Mouse (Mus musculus) kidney, adult 2 months (tissue): ENCODE results near the gene Mapk9. TPM values are rescaled to one million over a fixed set of nuclear protein-coding genes. Genes with fewer than 3 reads are reported as not detected.

Experiments
- DNase-seq: peaks from one replicate; pipeline ENCODE4 v3.0.0; 2021
- H3K27ac ChIP-seq: fragments of 200-500 bp; 2 replicates; pipeline ENCODE4 v1.5.1; 2012; ENCODE audit warnings: low read depth, low read length, control low read depth, inconsistent platforms; ENCODE audit not compliant: insufficient read depth
- H3K27me3 ChIP-seq: fragments of 200-500 bp; replicated peaks from 2 replicates; pipeline ENCODE4 v1.6.1; 2012; ENCODE audit warnings: mild to moderate bottlenecking, moderate library complexity, low read length, inconsistent platforms; ENCODE audit not compliant: control insufficient read depth, insufficient read depth
- H3K36me3 ChIP-seq: fragments of 200-500 bp; 2 replicates; pipeline ENCODE4 v1.6.1; 2012; ENCODE audit warnings: mild to moderate bottlenecking, moderate library complexity, low read length, inconsistent platforms; ENCODE audit not compliant: control insufficient read depth, insufficient read depth
- H3K4me1 ChIP-seq: fragments of 200-500 bp; 2 replicates; pipeline ENCODE4 v1.6.1; 2011; ENCODE audit warnings: low read length; ENCODE audit not compliant: control insufficient read depth, insufficient read depth
- H3K4me3 ChIP-seq: fragments of 200-500 bp; 2 replicates; pipeline ENCODE4 v1.5.1; 2011; ENCODE audit warnings: mild to moderate bottlenecking, low read depth, low read length, control low read depth; ENCODE audit not compliant: insufficient read depth
- CTCF ChIP-seq: fragments of 200-500 bp; conservative IDR thresholded peaks from 2 replicates; pipeline ENCODE4 v1.5.1; 2011; ENCODE audit warnings: low read depth, mild to moderate bottlenecking, control low read depth, low read length, moderate library complexity, mixed read lengths; ENCODE audit not compliant: insufficient read depth, insufficient read length
- POLR2A ChIP-seq: fragments of 200-500 bp; IDR thresholded peaks from one replicate; pipeline ENCODE4 v1.6.1; 2011; ENCODE audit warnings: low read depth, low read length, control low read depth
- WGBS: fragments of 180-500 bp; shearing (Covaris S2); methylation state at CpG from one replicate; pipeline ENCODE4 v1.1.7; 2018; 5-methylcytosine and 5-hydroxymethylcytosine counted together
- polyA plus RNA-seq: library from polyadenylated mRNA; depleted of rRNA; stranded (reverse); fragments of >200 nt; gene quantifications from 2 replicates; pipeline ENCODE4 v1.2.3, GENCODE M21; 2012

Mapk9 gene
- polyA plus RNA-seq, 1 experiment, result 23.0 TPM

- TF ChIP-seq POLR2A (no peak), CTCF (no peak)
- WGBS, result 20% methylated on average over 1 of the region's 1 CpGs
- Histone ChIP-seq H3K4me1 (no peaks in the 10 kb centered on the region; the same call in 1 of the 2 replicates), H3K27ac (no peak overlapping the region; the same call in 1 of the 2 replicates), H3K4me3 (no peak overlapping the region), H3K27me3 (no peaks in the 10 kb centered on the region), H3K36me3 (no peaks in the 10 kb centered on the region)
- DNase-seq, result peak; percentile 66
Measured at GRCm38 (mm10) chr11:49840666-49841065, 5.9 kb upstream of the Mapk9 start.

GRCm38 (mm10) chr11:49841886-49842285 is 4.7 kb upstream of the Mapk9 start:
- 69% methylated on average over 1 of the region's 1 CpGs for WGBS
- Histone ChIP-seq H3K27me3 (no peaks in the 10 kb centered on the region), H3K27ac (no peak overlapping the region), H3K4me3 (no peak overlapping the region), H3K4me1 (no peaks in the 10 kb centered on the region; the same call in 1 of the 2 replicates), H3K36me3 (no peaks in the 10 kb centered on the region)
- DNase-seq, result no peak
- TF ChIP-seq CTCF, result no peak
- no peak for TF ChIP-seq POLR2A

- H3K27me3 ChIP-seq, result no peaks in the 10 kb centered on the region
- no peak overlapping the region for H3K27ac ChIP-seq
- no peaks in the 10 kb centered on the region for H3K36me3 ChIP-seq
- no peak for TF ChIP-seq CTCF
- no peak for TF ChIP-seq POLR2A
- no peak for DNase-seq
- WGBS, result 73% methylated on average over 3 of the region's 3 CpGs
- H3K4me1 ChIP-seq, result peaks cover 3% of the 10 kb centered on the region; the same call in 1 of the 2 replicates
- H3K4me3 ChIP-seq, result no peak overlapping the region
Measured at GRCm38 (mm10) chr11:49842718-49843117, 3.8 kb upstream of the Mapk9 start.

GRCm38 (mm10) chr11:49844311-49844710 is 2.2 kb upstream of the Mapk9 start:
- no peak for DNase-seq
- H3K36me3 ChIP-seq, result no peaks in the 10 kb centered on the region
- no peak overlapping the region for H3K27ac ChIP-seq
- H3K4me1 ChIP-seq, result peaks cover 11% of the 10 kb centered on the region
- 90% methylated on average over 10 of the region's 10 CpGs for WGBS
- H3K4me3 ChIP-seq, result no peak overlapping the region
- TF ChIP-seq POLR2A, result no peak
- TF ChIP-seq CTCF, result no peak
- H3K27me3 ChIP-seq, result no peaks in the 10 kb centered on the region

GRCm38 (mm10) chr11:49844969-49845368 is 1.6 kb upstream of the Mapk9 start:
- H3K27ac ChIP-seq, result no peak overlapping the region

GRCm38 (mm10) chr11:49845958-49846357 is 593 bp upstream of the Mapk9 start:
- peak overlapping the region; percentile 69 for H3K4me3 ChIP-seq
- H3K27ac ChIP-seq, result peak overlapping the region; percentile 22
- WGBS, result 43% methylated on average over 11 of the region's 11 CpGs
- H3K36me3 ChIP-seq, result no peaks in the 10 kb centered on the region
- peaks cover 11% of the 10 kb centered on the region for H3K4me1 ChIP-seq
- no peaks in the 10 kb centered on the region for H3K27me3 ChIP-seq
- TF ChIP-seq POLR2A, result no peak
- no peak for DNase-seq

More at GRCm38 (mm10) chr11:49844969-49845368, 1.6 kb upstream of the Mapk9 start:
- no peaks in the 10 kb centered on the region for H3K27me3 ChIP-seq
- WGBS, result 29% methylated on average over 3 of the region's 3 CpGs
- no peaks in the 10 kb centered on the region for H3K36me3 ChIP-seq
- no peak for TF ChIP-seq POLR2A
- peak; percentile 72 for TF ChIP-seq CTCF
- H3K4me3 ChIP-seq, result no peak overlapping the region
- peak; percentile 83 for DNase-seq
- H3K4me1 ChIP-seq, result peaks cover 11% of the 10 kb centered on the region

GRCm38 (mm10) chr11:49847071-49847810 is 690 bp downstream of the Mapk9 start:
- H3K4me3 ChIP-seq, result peak overlapping the region; percentile 93
- peaks cover 11% of the 10 kb centered on the region for H3K4me1 ChIP-seq
- TF ChIP-seq POLR2A (no peak), CTCF (no peak)
- peak; percentile 13 for DNase-seq
- H3K27ac ChIP-seq, result peak overlapping the region; percentile 57
- no peaks in the 10 kb centered on the region for H3K27me3 ChIP-seq
- WGBS, result 7% methylated on average over 29 of the region's 29 CpGs
- H3K36me3 ChIP-seq, result no peaks in the 10 kb centered on the region
